Mouse (Mus musculus): ENCODE results near the gene Jakmip3.

Jakmip3 gene

DNA sequence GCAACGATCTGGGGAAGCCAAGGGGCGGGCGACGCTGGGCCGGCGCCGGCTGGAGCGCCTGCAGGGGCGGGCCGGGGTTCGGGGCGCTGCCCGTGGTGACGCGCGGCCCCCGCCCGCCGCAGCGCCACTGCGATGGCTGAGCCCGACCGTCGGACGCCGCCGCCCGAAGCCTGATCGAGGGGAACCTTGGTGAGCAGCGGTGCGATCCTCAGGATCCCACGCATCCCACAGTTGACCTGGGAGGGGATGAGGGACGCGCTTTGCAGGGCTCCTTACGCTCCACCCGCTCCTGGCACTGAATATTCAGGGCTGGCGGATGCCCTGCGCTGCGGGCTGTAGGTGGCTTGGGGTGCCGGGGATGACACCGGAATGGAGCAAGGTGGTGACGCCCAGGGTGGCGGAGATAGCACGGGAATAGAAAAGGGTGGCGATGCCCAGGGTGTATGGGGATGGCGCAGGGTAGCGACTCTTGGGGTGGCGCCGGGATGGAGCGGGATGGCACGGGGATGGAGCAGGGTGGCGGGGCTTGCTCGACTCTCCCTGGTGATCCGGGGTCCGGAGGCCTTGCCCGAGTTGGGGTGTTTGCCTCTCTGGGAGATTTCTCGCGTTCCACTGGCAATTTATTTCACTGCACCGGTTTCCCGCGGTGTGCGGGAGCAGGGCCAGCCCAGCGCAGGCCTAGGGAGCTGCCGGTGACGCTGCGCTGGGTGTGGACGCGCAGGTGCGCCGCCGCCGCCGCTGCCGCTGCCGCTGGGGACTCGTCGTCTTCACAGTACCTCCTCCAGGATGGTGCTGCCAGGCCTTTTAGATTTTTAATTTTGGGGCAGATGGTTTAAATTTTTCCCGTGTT lies at the start of gene Jakmip3:
Gene Jakmip3, plus strand, starts transcription at position 119 of the 850 bp plus-strand sequence.
- peak; percentile 64 for DNase-seq (ENCODE audit: low spot score)

DNA sequence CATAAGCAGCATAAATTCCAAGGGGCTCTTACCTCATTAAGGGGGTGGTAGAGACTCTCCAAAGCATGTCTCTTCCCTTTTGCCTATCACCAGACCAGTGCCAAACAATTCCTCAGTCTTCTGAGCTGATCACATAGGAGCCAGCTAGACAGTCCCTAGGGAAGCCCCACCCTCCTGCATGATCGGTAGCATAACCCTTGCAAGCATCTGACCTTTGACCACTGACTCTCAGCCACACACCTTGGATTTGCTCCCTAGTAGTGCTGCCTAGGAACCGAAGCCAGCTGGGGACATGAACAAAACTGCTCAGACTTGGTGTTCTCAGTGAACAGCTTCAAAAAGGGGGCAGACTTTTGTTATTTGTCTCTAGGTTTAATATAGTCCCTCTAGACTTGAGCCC lies 42.4 kb upstream of the Jakmip3 start:
- no peak for DNase-seq (ENCODE audit: low spot score)

DNA sequence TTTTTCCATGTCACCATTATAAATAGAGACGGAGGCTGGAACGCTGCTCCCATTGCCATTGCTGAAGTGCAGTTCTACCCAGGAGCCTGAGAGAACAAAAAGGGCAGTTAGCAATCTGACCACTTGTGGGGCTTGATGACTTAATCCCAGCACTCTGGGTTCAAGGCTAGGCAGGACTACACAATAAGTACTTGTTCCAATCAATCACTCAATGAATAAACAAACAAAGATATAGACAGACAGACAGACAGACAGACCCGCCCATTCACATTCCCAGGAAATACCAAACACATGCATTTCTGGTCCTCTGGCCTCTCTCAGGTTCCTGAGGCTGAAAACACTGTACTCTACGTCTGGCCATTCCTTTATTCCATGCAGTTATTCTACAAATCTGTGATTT lies 41.8 kb upstream of the Jakmip3 start:
- DNase-seq (ENCODE audit: low spot score), result no peak

- no peak for DNase-seq (ENCODE audit: low spot score)
These were observed 36.6 kb upstream of the Jakmip3 start for GRCm38 (mm10) chr7:138903886-138904435.

DNA sequence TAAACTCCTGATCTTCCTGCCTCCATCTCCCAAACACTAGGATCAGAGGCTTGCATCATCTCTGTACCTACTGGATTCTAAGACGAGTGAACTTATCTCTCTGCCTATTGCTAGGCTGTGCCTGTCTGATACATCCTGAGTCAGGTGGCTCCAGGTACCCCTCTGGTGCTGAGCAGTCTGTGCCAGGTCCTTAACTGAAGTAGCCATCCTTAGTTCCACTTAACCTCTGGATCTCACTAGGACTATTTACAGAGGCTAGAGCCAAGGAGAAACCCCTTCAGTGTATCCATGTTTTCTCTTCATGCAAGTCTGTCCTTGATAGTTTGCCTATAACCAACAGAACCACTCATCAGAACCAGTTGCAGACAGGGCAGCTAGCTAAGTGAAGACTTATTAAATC lies 34.1 kb upstream of the Jakmip3 start:
- DNase-seq (ENCODE audit: low spot score), result no peak

DNA sequence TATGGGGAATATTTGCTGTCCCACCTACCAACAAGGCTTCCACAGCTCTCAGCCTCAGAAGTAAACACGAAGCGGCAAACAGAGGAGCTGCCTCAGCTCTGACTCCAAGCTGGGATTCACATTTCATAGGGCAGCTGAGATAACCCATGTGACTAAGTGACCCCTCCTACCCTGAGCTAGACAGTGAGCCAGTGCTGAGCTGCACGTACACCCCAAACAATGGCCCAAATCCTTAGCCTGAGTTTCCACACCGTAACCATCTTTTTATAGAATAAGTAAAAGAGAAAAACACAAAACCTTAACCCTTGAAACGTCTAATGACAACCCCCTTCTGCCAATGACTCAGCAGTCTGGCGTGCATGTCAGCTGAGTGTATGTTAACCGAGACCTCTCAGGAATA lies 33.5 kb upstream of the Jakmip3 start:
- DNase-seq (ENCODE audit: low spot score), result peak; percentile 44

- no peak for DNase-seq (ENCODE audit: low spot score)
These were observed 32.6 kb upstream of the Jakmip3 start for GRCm38 (mm10) chr7:138907976-138908375.

DNA sequence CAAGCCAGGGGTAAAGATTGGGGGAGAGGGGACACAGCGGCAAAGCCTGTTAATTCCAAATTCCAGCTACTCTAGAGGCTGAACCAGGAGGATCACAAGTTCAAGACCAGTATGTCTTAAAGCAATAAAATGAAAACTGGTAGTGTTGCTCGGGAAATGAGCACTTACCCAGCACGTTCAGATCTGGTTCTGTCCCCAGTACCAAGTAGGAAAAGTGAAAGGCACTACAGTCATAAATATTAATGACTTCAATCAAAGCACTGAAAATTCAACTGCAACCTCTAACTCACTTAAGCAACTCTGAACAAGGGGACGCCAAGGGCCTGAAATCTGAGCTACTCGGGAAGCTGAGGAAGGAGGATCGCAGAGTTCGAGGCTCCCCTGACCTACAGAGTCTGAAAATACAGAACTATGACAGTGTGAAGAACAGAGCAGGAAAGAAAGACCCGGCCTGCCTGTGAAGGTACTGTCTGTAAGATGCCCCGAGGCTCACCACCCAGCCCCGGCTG lies 31.7 kb upstream of the Jakmip3 start:
- DNase-seq (ENCODE audit: low spot score), result no peak

GRCm38 (mm10) chr7:138909277-138910192 lies 31.0 kb upstream of the Jakmip3 start, which contains the start of gene Bnip3:
Gene Bnip3, minus strand, starts transcription at chr7:138909519.
- DNase-seq (ENCODE audit: low spot score), result peak; percentile 85

GRCm38 (mm10) chr7:138910193-138910562 lies 30.4 kb upstream of the Jakmip3 start:
- no peak for DNase-seq (ENCODE audit: low spot score)

DNA sequence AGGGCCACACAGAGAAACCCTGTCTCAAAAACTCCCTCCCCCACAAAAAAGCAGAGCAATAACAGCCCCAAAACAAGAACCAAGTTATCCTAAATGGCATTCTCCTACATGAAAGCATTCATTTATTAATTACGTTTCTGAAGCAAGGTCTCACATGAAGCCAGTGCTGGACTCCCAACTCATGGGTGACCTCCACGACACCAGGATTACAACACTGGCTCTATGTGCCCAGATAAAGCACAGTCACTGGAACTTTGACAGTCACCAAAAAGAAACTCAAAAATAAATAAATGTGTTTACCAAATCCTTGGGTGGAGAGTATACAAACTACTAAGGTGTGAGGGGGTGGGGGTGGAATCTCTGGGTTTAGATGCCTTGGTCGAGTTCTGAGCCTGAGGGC lies 26.9 kb upstream of the Jakmip3 start:
- no peak for DNase-seq (ENCODE audit: low spot score)

DNA sequence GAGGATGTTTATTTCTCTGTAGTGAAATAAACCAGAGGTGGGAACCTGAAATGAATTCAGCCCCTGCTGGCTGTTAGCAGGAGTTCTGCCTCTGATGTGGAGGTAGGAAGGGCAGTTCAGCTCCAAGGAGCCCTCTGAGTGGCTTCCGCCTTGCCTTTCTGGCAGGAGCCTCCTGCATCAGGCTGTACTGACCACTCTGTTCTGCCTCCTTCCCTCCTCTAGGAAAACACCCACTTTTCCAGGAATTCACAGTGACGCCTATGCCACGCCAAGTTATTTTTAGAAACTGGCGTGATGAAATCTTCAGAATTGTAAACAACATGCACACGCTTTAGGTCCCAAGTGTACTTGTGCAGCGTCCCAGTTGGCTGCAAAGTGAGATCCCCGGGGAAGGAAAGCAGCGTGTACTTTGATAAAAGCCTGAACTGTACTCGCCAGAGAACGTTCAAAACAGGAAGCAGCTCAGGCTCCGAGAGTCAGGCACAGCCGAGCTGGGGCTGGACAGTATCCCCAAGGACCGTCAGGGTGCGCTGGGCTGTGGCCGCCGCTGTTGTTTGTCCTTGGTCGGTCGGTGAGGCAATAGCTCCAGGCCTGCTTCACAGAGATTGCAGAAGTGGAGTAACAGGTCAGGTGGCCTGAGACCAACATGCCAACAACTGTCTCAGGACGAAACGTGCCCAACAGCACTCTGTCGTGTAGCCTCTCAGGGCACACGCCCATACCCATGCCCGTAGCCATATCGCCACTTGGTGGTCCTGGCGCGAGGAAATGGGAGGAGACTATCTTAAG lies 21.2 kb upstream of the Jakmip3 start:
- DNase-seq (ENCODE audit: low spot score), result peak; percentile 48

- no peak for DNase-seq (ENCODE audit: low spot score)
These were observed 18.9 kb upstream of the Jakmip3 start for GRCm38 (mm10) chr7:138921611-138922010.

DNA sequence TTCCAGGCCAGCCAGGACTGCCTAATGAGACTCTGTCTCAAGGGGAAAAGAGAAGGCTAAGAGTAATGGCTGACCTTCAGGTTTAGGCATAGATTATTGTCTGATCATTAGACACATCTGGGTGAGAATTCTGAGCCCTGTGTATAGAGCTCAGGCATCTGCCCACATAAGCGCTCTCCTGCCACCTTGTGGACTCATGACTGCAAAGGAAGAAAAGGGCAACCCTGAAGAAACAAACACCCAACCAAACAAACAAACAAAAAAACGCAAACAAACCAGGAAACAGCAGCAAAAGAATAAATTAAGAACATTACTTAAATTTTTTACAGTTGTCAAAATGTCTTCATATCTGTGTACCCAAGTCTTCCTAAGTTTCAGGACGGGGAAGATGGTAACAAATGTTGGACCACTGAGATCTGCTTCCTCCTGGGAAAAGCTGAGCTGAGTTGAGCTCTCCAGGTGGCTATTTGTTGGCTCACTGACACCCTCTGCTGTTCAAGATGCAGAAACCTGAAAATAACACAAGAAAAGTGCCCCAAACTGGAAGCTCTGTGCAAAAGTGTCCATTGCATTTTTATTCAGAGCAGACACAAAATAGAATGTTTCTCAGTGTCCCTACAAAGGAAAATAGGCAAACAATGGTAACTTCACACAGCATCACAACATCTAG lies 16.6 kb upstream of the Jakmip3 start:
- DNase-seq (ENCODE audit: low spot score), result no peak

GRCm38 (mm10) chr7:138928456-138928855 lies 12.1 kb upstream of the Jakmip3 start:
- DNase-seq (ENCODE audit: low spot score), result no peak

DNA sequence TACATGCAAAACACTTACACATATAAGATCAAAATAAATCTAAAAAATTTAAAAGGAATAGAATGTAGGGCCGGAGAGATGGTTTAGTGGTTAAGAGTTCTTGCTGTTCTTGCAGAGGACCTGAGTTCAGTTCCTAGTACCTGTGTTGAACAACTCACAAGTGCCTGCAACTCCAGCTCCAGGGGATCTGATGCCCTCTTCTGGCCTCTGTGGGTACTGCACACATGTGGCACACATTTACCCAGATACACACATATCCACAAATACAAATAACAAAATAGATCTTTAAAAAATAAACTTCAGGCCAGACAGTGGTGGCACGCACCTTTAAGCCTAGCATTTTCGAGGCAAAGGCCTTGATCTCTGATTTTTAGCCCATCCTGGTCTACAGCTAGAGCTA lies 6.0 kb upstream of the Jakmip3 start:
- no peak for DNase-seq (ENCODE audit: low spot score)

DNA sequence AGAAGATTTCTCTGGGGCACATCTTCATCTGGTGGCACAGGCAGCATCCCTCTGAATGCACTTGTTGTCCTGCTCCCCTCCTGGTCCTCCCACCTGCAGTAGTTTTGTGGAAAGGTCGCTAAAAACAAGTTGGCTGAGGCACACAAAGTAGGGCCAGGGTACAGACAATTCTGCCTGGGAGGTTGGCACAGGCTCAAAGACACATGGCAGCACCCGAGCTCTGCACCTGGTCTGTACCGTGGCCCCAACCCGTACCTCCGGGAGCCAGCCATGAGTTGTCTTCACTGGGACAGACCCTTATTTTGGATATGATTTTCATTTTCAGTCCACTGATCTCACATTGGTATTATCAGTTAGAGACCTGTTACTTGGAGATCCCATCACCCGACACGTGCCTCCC lies 1.5 kb upstream of the Jakmip3 start:
- DNase-seq (ENCODE audit: low spot score), result no peak

- DNase-seq (ENCODE audit: low spot score), result peak; percentile 76
These were observed 296 bp upstream of the Jakmip3 start for GRCm38 (mm10) chr7:138940256-138940611.

DNA sequence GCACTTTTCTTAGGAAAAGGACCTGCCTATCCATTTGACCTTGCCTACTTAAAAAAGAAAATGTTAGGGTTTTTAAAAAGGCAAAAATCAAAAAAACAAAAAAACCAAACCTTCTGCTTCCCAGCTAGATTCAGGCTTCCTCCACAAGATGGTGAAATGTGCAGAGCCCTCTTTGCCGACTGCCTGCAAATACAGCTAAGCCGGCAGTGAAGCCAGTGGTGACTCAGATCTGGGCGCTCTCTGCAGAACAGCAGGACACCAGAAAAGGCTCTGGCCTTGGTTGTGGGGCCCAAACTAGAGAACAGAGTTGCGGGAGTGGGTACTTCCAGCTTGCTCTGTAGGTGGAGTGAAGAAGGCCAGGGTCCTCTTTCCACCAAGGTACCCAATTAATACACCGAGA lies 1.0 kb downstream of the Jakmip3 start:
- DNase-seq (ENCODE audit: low spot score), result no peak

- DNase-seq (ENCODE audit: low spot score), result no peak
These were observed 1.8 kb downstream of the Jakmip3 start for GRCm38 (mm10) chr7:138942301-138942700.

- no peak for DNase-seq (ENCODE audit: low spot score)
These were observed 5.1 kb downstream of the Jakmip3 start for GRCm38 (mm10) chr7:138945668-138946067.

All from layer of hippocampus, adult 11-12 months (tissue).